In genomic region chr17:35870884-35871696, GRCm38 (mm10) we compare ENCODE assay signal across 8 mouse cellular contexts. TPM values are rescaled to one million over a fixed set of nuclear protein-coding genes. Genes with fewer than 3 reads are reported as not detected.
DNase-seq lines count a peak whose midpoint lies in the region; ATAC-seq and TF ChIP-seq lines count a peak whose summit lies in the region.

No protein-coding gene starts in this region.

- no peaks in the 10 kb centered on the region; the same call in 1 of the 2 replicates for H3K9me3 ChIP-seq in embryonic facial prominence, embryonic 11.5 days (replicated peaks; ENCODE audit: control insufficient read depth, low read length)
- H3K9me3 ChIP-seq in hindbrain, embryonic 16.5 days (ENCODE audit: control insufficient read depth, low read length), result no peaks in the 10 kb centered on the region
- H3K9me3 ChIP-seq in stomach, postnatal 0 days (ENCODE audit: control insufficient read depth, low read length), result no peaks in the 10 kb centered on the region

- WGBS in thymus, adult 2 months, result 38% methylated on average over 8 of the region's 8 CpGs
- 83% methylated on average over 8 of the region's 8 CpGs for WGBS in embryonic facial prominence, embryonic 11.5 days
- WGBS in hindbrain, embryonic 16.5 days, result 84% methylated on average over 8 of the region's 8 CpGs
- 54% methylated on average over 8 of the region's 8 CpGs for WGBS in stomach, postnatal 0 days

- H3K27ac ChIP-seq in thymus, adult 2 months (ENCODE audit: control insufficient read depth, insufficient read depth, low read length), result peak overlapping the region; percentile 88
- no peak overlapping the region for H3K27ac ChIP-seq in embryonic facial prominence, embryonic 11.5 days (replicated peaks; ENCODE audit: low read depth, low read length)
- no peak overlapping the region; the same call in 1 of the 2 replicates for H3K27ac ChIP-seq in hindbrain, embryonic 16.5 days (ENCODE audit: low read depth, low read length)
- peak overlapping the region; percentile 94 for H3K27ac ChIP-seq in stomach, postnatal 0 days (replicated peaks)

- H3K9ac ChIP-seq in embryonic facial prominence, embryonic 11.5 days (replicated peaks; ENCODE audit: low read length), result no peak overlapping the region
- peak overlapping the region; percentile 5; the same call in 1 of the 2 replicates for H3K9ac ChIP-seq in hindbrain, embryonic 16.5 days (ENCODE audit: low read depth, low read length)
- no peak overlapping the region for H3K9ac ChIP-seq in stomach, postnatal 0 days (ENCODE audit: low read length)

- peak; percentile 28 for TF ChIP-seq EP300 in stomach, postnatal 0 days (optimal IDR thresholded peaks at IDR 0.05)

- TF ChIP-seq POLR2A in thymus, adult 2 months (IDR thresholded peaks at IDR 0.05; ENCODE audit: control insufficient read depth, extremely low read depth, insufficient read depth, low read length, poor library complexity), result no peak

- ATAC-seq in embryonic facial prominence, embryonic 11.5 days (replicated peaks; ENCODE audit: insufficient number of reproducible peaks, low FRiP score, low TSS enrichment, low read depth), result no peak
- ATAC-seq in hindbrain, embryonic 16.5 days, result no peak
- no peak for ATAC-seq in stomach, postnatal 0 days (ENCODE audit: low FRiP score, low TSS enrichment)

- no peaks in the 10 kb centered on the region for H3K27me3 ChIP-seq in thymus, adult 2 months (ENCODE audit: control insufficient read depth, insufficient read depth, low read length)
- no peaks in the 10 kb centered on the region for H3K27me3 ChIP-seq in embryonic facial prominence, embryonic 11.5 days (ENCODE audit: control insufficient read depth, insufficient read depth, low read length)
- no peaks in the 10 kb centered on the region for H3K27me3 ChIP-seq in hindbrain, embryonic 16.5 days (replicated peaks; ENCODE audit: control insufficient read depth, insufficient read depth, low read length)
- no peaks in the 10 kb centered on the region for H3K27me3 ChIP-seq in stomach, postnatal 0 days (ENCODE audit: control insufficient read depth, insufficient read depth, low read length)

- peak overlapping the region; percentile 93 for H3K4me2 ChIP-seq in embryonic facial prominence, embryonic 11.5 days (ENCODE audit: low read depth, low read length)
- peak overlapping the region; percentile 95 for H3K4me2 ChIP-seq in hindbrain, embryonic 16.5 days (ENCODE audit: low read length)
- H3K4me2 ChIP-seq in stomach, postnatal 0 days (replicated peaks; ENCODE audit: low read depth), result peak overlapping the region; percentile 85

- peaks cover 18% of the 10 kb centered on the region for H3K36me3 ChIP-seq in thymus, adult 2 months (ENCODE audit: control insufficient read depth, insufficient read depth, low read length)
- H3K36me3 ChIP-seq in embryonic facial prominence, embryonic 11.5 days (replicated peaks; ENCODE audit: control insufficient read depth, insufficient read depth, low read depth, low read length), result peaks cover 7% of the 10 kb centered on the region
- H3K36me3 ChIP-seq in hindbrain, embryonic 16.5 days (ENCODE audit: control insufficient read depth, insufficient read depth, low read length), result peaks cover 12% of the 10 kb centered on the region
- H3K36me3 ChIP-seq in stomach, postnatal 0 days (ENCODE audit: control insufficient read depth, insufficient read depth, low read length), result no peaks in the 10 kb centered on the region; the same call in 1 of the 2 replicates

- H3K4me1 ChIP-seq in thymus, adult 2 months (replicated peaks; ENCODE audit: control insufficient read depth, insufficient read depth, low read length), result peaks cover 34% of the 10 kb centered on the region
- H3K4me1 ChIP-seq in embryonic facial prominence, embryonic 11.5 days (ENCODE audit: control insufficient read depth, insufficient read depth, low read length), result peaks cover 8% of the 10 kb centered on the region; the same call in 1 of the 2 replicates
- H3K4me1 ChIP-seq in hindbrain, embryonic 16.5 days (ENCODE audit: control insufficient read depth, insufficient read depth, low read depth, low read length), result peaks cover 43% of the 10 kb centered on the region
- H3K4me1 ChIP-seq in stomach, postnatal 0 days (replicated peaks; ENCODE audit: control insufficient read depth, insufficient read depth), result peaks cover 3% of the 10 kb centered on the region; the same call in 1 of the 2 replicates

- peak; percentile 49 for DNase-seq in thymus, adult 2 months
- no peak for DNase-seq in thymus, adult 18-20 months
- DNase-seq in embryonic facial prominence, embryonic 11.5 days (ENCODE audit: low spot score), result peak; percentile 46
- DNase-seq in lung, postnatal 25 days (ENCODE audit: low spot score), result peak; percentile 23
- no peak for DNase-seq in stomach, postnatal 0 days (ENCODE audit: low spot score)
- no peak for DNase-seq in right cerebral cortex, postnatal 14 days
- no peak for DNase-seq in gastrocnemius, postnatal 36 days

- intact Hi-C loops in gastrocnemius, postnatal 36 days (cut with DNase I), result no loop called here

- TF ChIP-seq CTCF in thymus, adult 2 months (IDR thresholded peaks at IDR 0.05; ENCODE audit: borderline replicate concordance, control insufficient read depth, extremely low read depth, insufficient read depth, low read length, poor library complexity), result no peak
- peak; percentile 75 for TF ChIP-seq CTCF in stomach, postnatal 0 days (IDR thresholded peaks at IDR 0.05; ENCODE audit: low read depth)

- peak overlapping the region; percentile 96 for H3K4me3 ChIP-seq in thymus, adult 2 months (ENCODE audit: control insufficient read depth, insufficient read depth, low read length)
- H3K4me3 ChIP-seq in embryonic facial prominence, embryonic 11.5 days (ENCODE audit: low read depth, low read length), result peak overlapping the region; percentile 73; the same call in 1 of the 2 replicates
- peak overlapping the region; percentile 74 for H3K4me3 ChIP-seq in hindbrain, embryonic 16.5 days (ENCODE audit: low read length)
- H3K4me3 ChIP-seq in stomach, postnatal 0 days (ENCODE audit: low read depth, low read length), result no peak overlapping the region

RNA-seq across cellular contexts. Expression of gene Ppp1r18, which starts 5.7 kb away (rescaled TPM):
- polyA plus RNA-seq in thymus, adult 2 months (2012; rRNA removed), result 174 and 176 TPM in 2 replicates
- polyA plus RNA-seq in embryonic facial prominence, embryonic 11.5 days (2014; fragmentation: Nextera tagmentation; extraction: Ambion mirVana), result 24.1 and 24.6 TPM in 2 replicates
- polyA plus RNA-seq in hindbrain, embryonic 16.5 days (2015; fragmentation: Nextera tagmentation; extraction: Ambion mirVana), result 18.9 and 24.4 TPM in 2 replicates
- polyA plus RNA-seq in stomach, postnatal 0 days (2015; fragmentation: Nextera tagmentation; extraction: Ambion mirVana), result 15.3 and 16.6 TPM in 2 replicates
- 1 to 10 TPM; 5.1 to 5.2 TPM for total RNA-seq in gastrocnemius, postnatal 36 days (2021)

RNA-seq across cellular contexts. Expression of gene Dhx16, which starts 8.5 kb away (rescaled TPM):
- 174 and 182 TPM in 2 replicates for polyA plus RNA-seq in thymus, adult 2 months (2012; rRNA removed)
- polyA plus RNA-seq in embryonic facial prominence, embryonic 11.5 days (2014; fragmentation: Nextera tagmentation; extraction: Ambion mirVana), result 38.6 and 47.2 TPM in 2 replicates
- 25.0 and 33.3 TPM in 2 replicates for polyA plus RNA-seq in hindbrain, embryonic 16.5 days (2015; fragmentation: Nextera tagmentation; extraction: Ambion mirVana)
- 14.2 and 19.3 TPM in 2 replicates for polyA plus RNA-seq in stomach, postnatal 0 days (2015; fragmentation: Nextera tagmentation; extraction: Ambion mirVana)
- total RNA-seq in gastrocnemius, postnatal 36 days (2021), result 10 to 100 TPM; 10.8 to 14.2 TPM

RNA-seq across cellular contexts. Expression of gene Nrm, which starts 10.0 kb away (rescaled TPM):
- polyA plus RNA-seq in thymus, adult 2 months (2012; rRNA removed), result 82.8 and 111 TPM in 2 replicates
- polyA plus RNA-seq in embryonic facial prominence, embryonic 11.5 days (2014; fragmentation: Nextera tagmentation; extraction: Ambion mirVana), result 48.8 and 53.2 TPM in 2 replicates
- polyA plus RNA-seq in hindbrain, embryonic 16.5 days (2015; fragmentation: Nextera tagmentation; extraction: Ambion mirVana), result 20.8 and 22.3 TPM in 2 replicates
- 27.3 and 27.4 TPM in 2 replicates for polyA plus RNA-seq in stomach, postnatal 0 days (2015; fragmentation: Nextera tagmentation; extraction: Ambion mirVana)
- total RNA-seq in gastrocnemius, postnatal 36 days (2021), result 1 to 10 TPM; 1.6 to 2.0 TPM

RNA-seq across cellular contexts. Expression of gene 2310061I04Rik, which starts 26.1 kb away (rescaled TPM):
- polyA plus RNA-seq in thymus, adult 2 months (2012; rRNA removed), result 73.4 and 86.8 TPM in 2 replicates
- 21.2 and 25.6 TPM in 2 replicates for polyA plus RNA-seq in embryonic facial prominence, embryonic 11.5 days (2014; fragmentation: Nextera tagmentation; extraction: Ambion mirVana)
- 67.4 and 77.4 TPM in 2 replicates for polyA plus RNA-seq in hindbrain, embryonic 16.5 days (2015; fragmentation: Nextera tagmentation; extraction: Ambion mirVana)
- polyA plus RNA-seq in stomach, postnatal 0 days (2015; fragmentation: Nextera tagmentation; extraction: Ambion mirVana), result 20.5 and 21.7 TPM in 2 replicates
- total RNA-seq in gastrocnemius, postnatal 36 days (2021), result 10 to 100 TPM; 59.6 to 63.8 TPM

RNA-seq across cellular contexts. Expression of gene Mdc1, which starts 29.8 kb away (rescaled TPM):
- 17.4 and 22.4 TPM in 2 replicates for polyA plus RNA-seq in thymus, adult 2 months (2012; rRNA removed)
- 22.2 and 23.4 TPM in 2 replicates for polyA plus RNA-seq in embryonic facial prominence, embryonic 11.5 days (2014; fragmentation: Nextera tagmentation; extraction: Ambion mirVana)
- 9.3 and 11.2 TPM in 2 replicates for polyA plus RNA-seq in hindbrain, embryonic 16.5 days (2015; fragmentation: Nextera tagmentation; extraction: Ambion mirVana)
- polyA plus RNA-seq in stomach, postnatal 0 days (2015; fragmentation: Nextera tagmentation; extraction: Ambion mirVana), result 2.1 and 2.2 TPM in 2 replicates
- 1 to 10 TPM; 2.9 to 3.5 TPM for total RNA-seq in gastrocnemius, postnatal 36 days (2021)

Comparison
In these comparisons a context has a peak if more than half of its experiments do, and no peak if none do; other contexts are left out.
1. DNase-seq: peak in thymus, adult 2 months (single experiment), embryonic facial prominence, embryonic 11.5 days (single experiment) and lung, postnatal 25 days (single experiment); none in thymus, adult 18-20 months (0 of 2), stomach, postnatal 0 days (single experiment), right cerebral cortex, postnatal 14 days (single experiment) and gastrocnemius, postnatal 36 days (0 of 2).
2. H3K27ac ChIP-seq: peak in thymus, adult 2 months (single experiment) and stomach, postnatal 0 days (single experiment); none in embryonic facial prominence, embryonic 11.5 days (single experiment) and hindbrain, embryonic 16.5 days (single experiment).
3. Peak in every context shown above with its lines, with median percentiles within 50 percentile points of each other: H3K4me2 ChIP-seq.